Mouse (Mus musculus): Measurements from ENCODE around the gene Tbc1d22a. TPM values are rescaled to one million over a fixed set of nuclear protein-coding genes. Genes with fewer than 3 reads are reported as not detected.

The Tbc1d22a gene
- total and polyA plus RNA-seq, 2 experiments from 2014 or later, result 13.1 to 20.5 TPM

- DNase-seq (no peak), ATAC-seq (no peak)
- TF ChIP-seq CTCF (IDR thresholded peaks at IDR 0.05; ENCODE audit: low read depth), result no peak
- Histone ChIP-seq H3K4me3 (ENCODE audit: low read depth, low read length) (no peak overlapping the region), H3K27me3 (ENCODE audit: insufficient read depth, low read length) (no peaks in the 10 kb centered on the region), H3K9ac (no peak overlapping the region), H3K36me3 (ENCODE audit: insufficient read depth) (no peaks in the 10 kb centered on the region), H3K4me2 (ENCODE audit: low read depth) (no peak overlapping the region), H3K27ac (ENCODE audit: low read depth, low read length) (no peak overlapping the region), H3K9me3 (ENCODE audit: low read length) (no peaks in the 10 kb centered on the region), H3K4me1 (ENCODE audit: insufficient read depth) (no peaks in the 10 kb centered on the region)
- WGBS, result 72% methylated on average over 19 of the region's 19 CpGs
Measured at GRCm38 (mm10) chr15:86320803-86321510, 106.7 kb downstream of the Tbc1d22a start.

DNA sequence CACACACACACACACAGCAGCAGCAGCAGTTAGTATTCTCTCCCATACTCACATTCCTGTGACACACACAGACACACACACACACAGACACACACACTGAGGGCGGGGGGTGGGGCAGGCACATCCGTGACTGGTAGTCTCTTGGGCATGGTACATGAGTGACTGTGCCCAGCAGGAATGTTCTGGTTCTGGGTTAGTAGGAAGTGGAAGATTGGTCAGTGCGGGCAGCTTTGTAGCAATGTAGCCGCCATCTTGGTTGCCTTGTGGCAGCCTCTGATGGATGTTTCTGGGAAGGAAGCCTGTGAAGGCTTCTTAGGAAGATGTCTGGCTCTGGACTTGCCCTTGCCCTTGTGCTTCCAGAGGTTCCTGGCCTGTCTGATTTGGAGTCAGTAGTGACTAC, 112.1 kb downstream of the Tbc1d22a start:
- no peak for DNase-seq
- no peak for TF ChIP-seq CTCF (IDR thresholded peaks at IDR 0.05; ENCODE audit: low read depth)
- H3K27ac ChIP-seq (ENCODE audit: low read depth, low read length), result no peak overlapping the region
- WGBS, result 94% methylated on average over 4 of the region's 4 CpGs
- H3K4me1 ChIP-seq (ENCODE audit: insufficient read depth), result 0 out of 2 replicates have a peak, but pooled peaks cover 3% of the 10 kb centered on the region
- no peak for ATAC-seq
- H3K27me3 ChIP-seq (ENCODE audit: insufficient read depth, low read length), result no peaks in the 10 kb centered on the region
- H3K9me3 ChIP-seq (ENCODE audit: low read length), result no peaks in the 10 kb centered on the region
- no peaks in the 10 kb centered on the region for H3K36me3 ChIP-seq (ENCODE audit: insufficient read depth)
- H3K9ac ChIP-seq, result no peak overlapping the region
- no peak overlapping the region for H3K4me2 ChIP-seq (ENCODE audit: low read depth)
- no peak overlapping the region for H3K4me3 ChIP-seq (ENCODE audit: low read depth, low read length)

GRCm38 (mm10) chr15:86329911-86330310, 115.7 kb downstream of the Tbc1d22a start:
- H3K9me3 ChIP-seq (ENCODE audit: low read length), result no peaks in the 10 kb centered on the region
- H3K4me1 ChIP-seq (ENCODE audit: insufficient read depth), result 0 out of 2 replicates have a peak, but pooled peaks cover 3% of the 10 kb centered on the region
- no peak overlapping the region for H3K4me2 ChIP-seq (ENCODE audit: low read depth)
- DNase-seq (no peak), ATAC-seq (no peak)
- H3K36me3 ChIP-seq (ENCODE audit: insufficient read depth), result no peaks in the 10 kb centered on the region
- no peak overlapping the region for H3K4me3 ChIP-seq (ENCODE audit: low read depth, low read length)
- no peak overlapping the region for H3K9ac ChIP-seq
- WGBS, result 36% methylated on average over 7 of the region's 7 CpGs
- H3K27ac ChIP-seq (ENCODE audit: low read depth, low read length), result no peak overlapping the region
- no peaks in the 10 kb centered on the region for H3K27me3 ChIP-seq (ENCODE audit: insufficient read depth, low read length)
- TF ChIP-seq CTCF (IDR thresholded peaks at IDR 0.05; ENCODE audit: low read depth), result no peak

GRCm38 (mm10) chr15:86330454-86330853, 116.2 kb downstream of the Tbc1d22a start:
- Histone ChIP-seq H3K4me2 (ENCODE audit: low read depth) (no peak overlapping the region), H3K36me3 (ENCODE audit: insufficient read depth) (no peaks in the 10 kb centered on the region; the same call in 1 of the 2 replicates), H3K27ac (ENCODE audit: low read depth, low read length) (no peak overlapping the region), H3K27me3 (ENCODE audit: insufficient read depth, low read length) (no peaks in the 10 kb centered on the region), H3K9ac (no peak overlapping the region), H3K4me3 (ENCODE audit: low read depth, low read length) (no peak overlapping the region), H3K4me1 (ENCODE audit: insufficient read depth) (0 out of 2 replicates have a peak, but pooled peaks cover 3% of the 10 kb centered on the region), H3K9me3 (ENCODE audit: low read length) (no peaks in the 10 kb centered on the region)
- WGBS, result 30% methylated on average over 7 of the region's 7 CpGs
- no peak for TF ChIP-seq CTCF (IDR thresholded peaks at IDR 0.05; ENCODE audit: low read depth)
- ATAC-seq, result no peak
- DNase-seq, result no peak

GRCm38 (mm10) chr15:86331501-86332245, 117.4 kb downstream of the Tbc1d22a start:
- H3K36me3 ChIP-seq (ENCODE audit: insufficient read depth), result no peaks in the 10 kb centered on the region; the same call in 1 of the 2 replicates
- H3K9me3 ChIP-seq (ENCODE audit: low read length), result no peaks in the 10 kb centered on the region
- H3K27ac ChIP-seq (ENCODE audit: low read depth, low read length), result no peak overlapping the region
- no peak overlapping the region for H3K4me2 ChIP-seq (ENCODE audit: low read depth)
- 0 out of 2 replicates have a peak, but pooled peaks cover 3% of the 10 kb centered on the region for H3K4me1 ChIP-seq (ENCODE audit: insufficient read depth)
- DNase-seq (no peak), ATAC-seq (no peak)
- TF ChIP-seq CTCF (IDR thresholded peaks at IDR 0.05; ENCODE audit: low read depth), result no peak
- WGBS, result 74% methylated on average over 8 of the region's 8 CpGs
- H3K27me3 ChIP-seq (ENCODE audit: insufficient read depth, low read length), result no peaks in the 10 kb centered on the region
- H3K4me3 ChIP-seq (ENCODE audit: low read depth, low read length), result no peak overlapping the region
- no peak overlapping the region for H3K9ac ChIP-seq

DNA sequence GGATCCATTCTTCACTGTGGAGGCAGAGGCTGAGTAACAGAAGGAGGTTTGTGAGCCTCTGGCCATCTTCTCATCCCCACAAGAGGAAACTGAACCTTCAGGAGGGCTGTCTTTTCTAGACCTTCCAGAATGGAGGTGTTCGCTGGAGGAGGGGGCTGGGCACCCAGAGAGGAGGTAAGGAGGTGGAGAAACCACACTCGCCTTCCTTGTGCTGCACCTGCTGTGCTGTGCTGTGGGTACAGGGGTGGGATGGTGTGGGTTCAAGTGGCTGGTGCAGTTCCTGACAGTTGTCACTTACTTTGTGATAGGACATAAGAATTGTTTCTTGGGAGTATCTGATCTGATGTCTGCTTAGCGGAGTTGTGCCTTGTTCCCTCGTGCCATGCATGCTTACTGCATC, 118.9 kb downstream of the Tbc1d22a start:
- H3K27ac ChIP-seq (ENCODE audit: low read depth, low read length), result no peak overlapping the region
- no peaks in the 10 kb centered on the region for H3K9me3 ChIP-seq (ENCODE audit: low read length)
- no peak overlapping the region for H3K4me2 ChIP-seq (ENCODE audit: low read depth)
- H3K27me3 ChIP-seq (ENCODE audit: insufficient read depth, low read length), result no peaks in the 10 kb centered on the region
- ATAC-seq (no peak), DNase-seq (no peak)
- no peak overlapping the region for H3K9ac ChIP-seq
- H3K4me3 ChIP-seq (ENCODE audit: low read depth, low read length), result no peak overlapping the region
- 94% methylated on average over 4 of the region's 4 CpGs for WGBS
- TF ChIP-seq CTCF (IDR thresholded peaks at IDR 0.05; ENCODE audit: low read depth), result no peak
- H3K36me3 ChIP-seq (ENCODE audit: insufficient read depth), result no peaks in the 10 kb centered on the region; the same call in 1 of the 2 replicates
- H3K4me1 ChIP-seq (ENCODE audit: insufficient read depth), result 0 out of 2 replicates have a peak, but pooled peaks cover 3% of the 10 kb centered on the region

DNA sequence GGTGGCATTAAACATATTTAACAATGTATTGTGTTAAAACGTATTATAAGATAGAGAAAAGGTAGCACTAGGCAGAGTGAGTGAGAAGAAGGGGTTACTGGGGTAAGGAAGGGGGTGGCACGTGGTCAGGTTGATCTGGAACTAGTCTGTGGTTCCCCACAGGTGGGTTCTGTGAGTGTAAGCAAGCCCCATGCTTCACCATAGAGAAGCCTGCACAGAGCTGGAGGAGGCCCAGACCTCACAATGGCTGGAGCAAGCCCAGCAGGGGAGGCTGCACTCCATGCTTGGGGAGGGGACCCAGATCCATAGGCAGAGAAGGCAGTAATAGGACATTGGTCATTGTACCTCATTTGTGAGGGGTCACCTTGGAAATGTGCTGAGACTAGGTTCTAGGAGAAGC, 119.3 kb downstream of the Tbc1d22a start:
- H3K4me2 ChIP-seq (ENCODE audit: low read depth), result no peak overlapping the region
- no peak overlapping the region for H3K27ac ChIP-seq (ENCODE audit: low read depth, low read length)
- DNase-seq, result no peak
- H3K27me3 ChIP-seq (ENCODE audit: insufficient read depth, low read length), result no peaks in the 10 kb centered on the region
- ATAC-seq, result no peak
- H3K9me3 ChIP-seq (ENCODE audit: low read length), result no peaks in the 10 kb centered on the region
- no peak overlapping the region for H3K9ac ChIP-seq
- no peak for TF ChIP-seq CTCF (IDR thresholded peaks at IDR 0.05; ENCODE audit: low read depth)
- no peaks in the 10 kb centered on the region; the same call in 1 of the 2 replicates for H3K36me3 ChIP-seq (ENCODE audit: insufficient read depth)
- 90% methylated on average over 2 of the region's 2 CpGs for WGBS
- H3K4me1 ChIP-seq (ENCODE audit: insufficient read depth), result 0 out of 2 replicates have a peak, but pooled peaks cover under 1% of the 10 kb centered on the region
- H3K4me3 ChIP-seq (ENCODE audit: low read depth, low read length), result no peak overlapping the region
